Mouse (Mus musculus) central nervous system, embryonic 11.5 days (tissue): ENCODE measurements around the gene Dnali1. TPM values are rescaled to one million over a fixed set of nuclear protein-coding genes. Genes with fewer than 3 reads are reported as not detected.

Experiments used
- polyA plus RNA-seq: library from polyadenylated mRNA; depleted of rRNA; stranded (reverse); fragments of >200 nt; gene quantifications from 2 replicates; pipeline ENCODE4 v1.2.3, GENCODE M21; 2012; rRNA removed

Dnali1 gene
- 0.31 and 0.68 TPM in 2 replicates for polyA plus RNA-seq

GRCm38 (mm10) chr4:125065517-125066307 lies at the start of gene Dnali1:
Gene Dnali1 (minus strand): TSS chr4:125065703.

GRCm38 (mm10) chr4:125084403-125085345 lies 19.2 kb upstream of the Dnali1 start, which contains the start of gene Meaf6:
Gene Meaf6 (plus strand): TSS chr4:125085134.

GRCm38 (mm10) chr4:125066490-125067370 lies 1.2 kb upstream of the Dnali1 start, which contains the start of gene Snip1:
Gene Snip1 (plus strand): TSS chr4:125066672.

GRCm38 (mm10) chr4:125015806-125016635 lies 49.5 kb downstream of the Dnali1 start, which contains the start of gene Gnl2:
Gene Gnl2 (plus strand): TSS chr4:125016585.

Other genes starting within 250 kb of the Dnali1 start
- gene Yrdc, start 215.0 kb downstream of the Dnali1 start, polyA plus RNA-seq: 38.0 and 42.1 TPM in 2 replicates
- 31.7 and 41.7 TPM in 2 replicates for gene 1110065P20Rik, start 214.5 kb downstream of the Dnali1 start, polyA plus RNA-seq
- gene Maneal, start 203.5 kb downstream of the Dnali1 start, polyA plus RNA-seq: 11.1 and 14.1 TPM in 2 replicates
- 14.7 and 23.8 TPM in 2 replicates for gene Epha10, start 184.8 kb downstream of the Dnali1 start, polyA plus RNA-seq
- gene 9930104L06Rik, start 128.7 kb downstream of the Dnali1 start, polyA plus RNA-seq: 22.9 and 30.3 TPM in 2 replicates
- gene Cdca8, start 126.4 kb downstream of the Dnali1 start, polyA plus RNA-seq: 107 and 124 TPM in 2 replicates
- 26.2 and 90.0 TPM in 2 replicates for gene Rspo1, start 79.3 kb downstream of the Dnali1 start, polyA plus RNA-seq
- 107 and 146 TPM in 2 replicates for gene Gnl2, start 49.1 kb downstream of the Dnali1 start, polyA plus RNA-seq
- 21.8 and 22.8 TPM in 2 replicates for gene Snip1, start 969 bp upstream of the Dnali1 start, polyA plus RNA-seq
- gene Meaf6, start 19.4 kb upstream of the Dnali1 start, polyA plus RNA-seq: 91.4 and 122 TPM in 2 replicates
- 0.88 and 1.1 TPM in 2 replicates for gene Zc3h12a, start 62.1 kb upstream of the Dnali1 start, polyA plus RNA-seq